Mouse (Mus musculus) thymus, postnatal 0 days (tissue): Measurements from ENCODE around the gene Olfr458. TPM values are rescaled to one million over a fixed set of nuclear protein-coding genes. Genes with fewer than 3 reads are reported as not detected.
"Not testable (repeated sequence)": the region's sequence is repeated elsewhere in the genome, so short reads cannot be mapped to it uniquely, and the experiment has no call there.

Source experiments
- DNase-seq: peaks from one replicate; pipeline ENCODE4 v3.0.0-alpha.2; 2015; ENCODE audit warnings: low spot score
- polyA plus RNA-seq: library from polyadenylated mRNA; unstranded; fragments of >200 nt; fragmentation: Nextera tagmentation; extraction: Ambion mirVana; gene quantifications from 2 replicates; pipeline ENCODE4 v1.2.1, GENCODE M21; 2015

Gene Olfr458
- not detected in 2 replicates for polyA plus RNA-seq

DNA sequence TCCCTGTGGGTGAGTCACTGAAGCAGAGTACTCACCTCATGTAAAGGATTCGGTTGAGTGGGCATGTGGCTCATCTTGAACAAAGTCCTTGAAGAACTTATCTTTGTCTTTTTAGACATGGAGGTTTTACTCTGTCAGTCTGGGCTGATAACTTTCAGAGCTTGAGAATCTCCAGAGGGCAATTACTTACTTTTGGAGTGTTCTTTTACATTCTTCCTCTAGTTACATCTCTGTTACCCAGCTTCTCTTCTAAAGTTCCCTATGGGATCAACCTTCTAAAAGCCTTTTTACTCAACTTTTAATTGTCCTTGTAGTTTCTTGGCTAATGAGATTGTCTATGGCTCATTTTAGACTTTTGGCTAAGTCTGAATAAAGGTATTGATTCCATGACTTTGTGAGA lies at the start of gene Olfr458:
Olfr458 (minus strand) TSS at position 101 of the 400 bp plus-strand sequence.
- DNase-seq = no peak

DNA sequence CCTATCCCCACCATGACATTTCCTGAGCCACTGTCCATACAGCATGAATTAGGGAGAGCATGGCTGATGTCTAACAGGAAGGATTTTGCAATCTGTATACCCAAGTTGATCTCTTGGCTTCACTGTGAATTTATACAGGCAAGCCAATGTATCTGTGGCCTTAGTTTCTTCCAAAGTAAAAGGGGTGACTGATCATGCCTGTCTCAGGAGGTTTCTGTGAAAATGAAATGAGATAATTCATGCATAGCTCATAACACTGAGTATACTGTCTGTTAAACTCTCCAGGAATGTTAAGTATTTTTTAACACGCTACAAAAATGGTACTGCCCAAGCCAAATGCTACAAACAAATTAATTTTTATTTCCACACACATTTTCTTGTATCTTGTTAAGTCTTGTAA lies 48.5 kb upstream of the Olfr458 start:
- no peak for DNase-seq

GRCm38 (mm10) chr6:42509311-42509710 lies 44.3 kb upstream of the Olfr458 start:
- DNase-seq = no peak

- no peak for DNase-seq
These were observed 38.5 kb upstream of the Olfr458 start for GRCm38 (mm10) chr6:42503478-42503877.

DNA sequence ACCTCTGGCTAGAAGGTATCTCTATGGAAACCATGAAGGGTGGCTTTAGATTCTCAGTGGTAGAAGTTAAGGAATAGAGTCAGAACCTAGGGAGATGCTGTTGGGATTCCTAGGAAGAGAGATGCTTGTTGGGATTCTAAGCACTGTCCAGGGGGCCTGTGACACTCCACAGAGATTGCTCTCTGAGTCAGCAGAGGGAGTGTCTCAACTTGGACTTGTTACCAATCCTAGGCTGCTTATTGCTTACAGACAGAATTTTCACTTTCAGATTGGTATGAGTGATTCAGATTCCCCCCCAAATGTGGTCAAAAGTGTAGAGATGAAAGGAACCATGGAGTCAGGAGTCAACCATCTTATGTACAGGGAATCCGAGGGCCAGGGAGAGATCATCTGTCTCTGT lies 24.7 kb upstream of the Olfr458 start:
- DNase-seq = no peak

DNA sequence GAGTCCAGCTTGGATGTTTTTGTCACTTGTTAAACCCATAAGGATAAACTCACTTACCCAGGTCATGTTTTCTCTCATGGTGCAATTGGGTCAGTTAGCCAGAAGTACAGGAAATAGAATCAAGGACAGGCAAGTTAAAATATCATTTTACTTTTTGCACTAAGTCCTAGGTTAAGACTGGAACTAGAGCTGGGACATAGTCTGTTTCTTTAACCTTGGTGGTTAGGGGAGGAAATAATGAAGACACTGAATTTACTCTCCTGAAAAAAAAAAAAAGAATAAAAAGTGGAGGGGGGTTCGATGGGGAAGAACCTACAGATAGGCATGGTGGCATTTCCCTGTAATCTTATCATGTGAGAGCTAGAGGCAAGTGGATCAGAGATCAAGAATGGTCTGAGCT lies 22.1 kb upstream of the Olfr458 start, which contains the start of gene Olfr456:
Olfr456 (minus strand) TSS at position 101 of the 400 bp plus-strand sequence.
- no peak for DNase-seq

DNA sequence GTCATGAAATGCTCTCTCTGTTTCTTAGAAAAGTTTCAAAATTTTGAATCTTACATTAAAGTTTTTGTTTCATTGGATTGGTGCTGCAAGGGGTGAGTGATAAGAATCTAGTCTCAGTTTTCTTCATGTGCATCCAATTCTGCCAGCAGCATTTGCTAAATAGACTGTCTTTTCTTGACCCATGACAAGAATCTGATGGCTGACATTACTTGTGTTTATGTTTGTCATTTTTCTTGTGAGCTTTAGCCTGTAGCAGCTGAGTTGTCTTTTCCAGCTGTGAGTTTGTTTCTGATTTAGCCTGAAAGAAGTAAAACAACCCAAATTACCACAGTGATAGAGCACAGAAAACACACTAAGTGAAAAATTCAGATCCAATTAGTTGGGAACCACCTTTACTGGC lies 19.6 kb upstream of the Olfr458 start:
- DNase-seq = no peak

GRCm38 (mm10) chr6:42476235-42476634 lies 11.2 kb upstream of the Olfr458 start, which contains the start of gene Olfr457:
TSS of gene Olfr457 (minus strand) at chr6:42476335.
- DNase-seq = no peak

GRCm38 (mm10) chr6:42471298-42471697 lies 6.3 kb upstream of the Olfr458 start:
- DNase-seq = not testable (repeated sequence)

DNA sequence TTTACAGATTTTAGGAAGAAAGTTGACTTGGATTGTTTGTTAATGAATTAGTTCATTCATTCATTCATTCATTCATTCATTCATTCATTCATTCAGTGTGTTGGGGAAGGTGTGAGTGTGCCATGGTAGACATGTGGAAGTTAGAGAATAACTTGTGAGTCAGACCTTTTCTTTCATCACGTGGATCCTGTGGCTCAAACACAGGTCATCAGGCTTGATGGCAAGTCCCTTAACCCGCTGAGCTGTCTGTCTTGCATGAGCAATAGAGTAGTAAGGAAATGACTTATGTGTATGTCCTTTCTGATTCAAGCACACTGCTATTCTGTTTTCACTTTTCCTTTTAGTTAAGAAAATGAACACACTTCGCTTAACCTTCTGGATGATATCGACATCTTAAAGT lies 5.5 kb upstream of the Olfr458 start:
- no peak for DNase-seq

GRCm38 (mm10) chr6:42447381-42447780 lies 17.6 kb downstream of the Olfr458 start:
- DNase-seq = peak; percentile 18

DNA sequence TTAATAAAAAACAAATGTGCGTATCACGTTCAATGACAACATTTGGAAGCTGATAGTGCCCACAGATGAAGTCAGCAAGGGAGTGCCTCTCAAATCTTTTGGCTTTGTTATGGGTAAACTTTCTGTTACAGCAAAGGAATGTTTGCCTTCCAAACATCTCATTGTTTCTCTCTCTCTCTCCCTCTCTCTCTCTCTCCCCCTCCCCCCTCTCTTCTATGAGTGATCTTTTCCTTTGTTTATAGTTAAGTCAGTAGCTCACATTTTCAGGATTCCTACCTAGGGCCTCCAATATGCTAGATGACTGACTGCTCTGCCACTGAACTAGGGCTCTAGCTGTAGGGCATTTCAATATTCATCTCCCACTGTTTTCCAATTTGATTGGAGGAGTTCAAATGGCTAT lies 20.5 kb downstream of the Olfr458 start:
- no peak for DNase-seq

DNA sequence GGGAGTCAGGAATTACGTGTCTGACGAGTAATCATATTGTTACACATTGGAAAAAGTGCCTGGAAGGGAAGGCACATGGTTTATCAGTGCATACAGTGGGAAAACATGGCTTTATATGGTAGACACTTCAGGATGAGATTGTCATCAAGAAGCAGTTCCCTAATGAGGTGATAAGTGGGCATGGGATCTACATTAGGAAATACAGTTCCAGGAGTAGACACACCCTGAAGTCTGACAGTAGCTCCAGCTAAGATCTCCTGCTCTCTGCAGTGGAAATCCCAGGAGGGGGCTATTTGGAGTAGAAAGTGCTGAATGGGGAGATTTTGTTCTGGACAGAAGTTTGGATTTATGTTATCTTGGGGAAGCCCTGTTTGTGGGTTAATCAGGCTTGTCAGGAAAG lies 23.6 kb downstream of the Olfr458 start:
- DNase-seq = no peak

- DNase-seq = no peak
These were observed 29.5 kb downstream of the Olfr458 start for GRCm38 (mm10) chr6:42435490-42435889.

DNA sequence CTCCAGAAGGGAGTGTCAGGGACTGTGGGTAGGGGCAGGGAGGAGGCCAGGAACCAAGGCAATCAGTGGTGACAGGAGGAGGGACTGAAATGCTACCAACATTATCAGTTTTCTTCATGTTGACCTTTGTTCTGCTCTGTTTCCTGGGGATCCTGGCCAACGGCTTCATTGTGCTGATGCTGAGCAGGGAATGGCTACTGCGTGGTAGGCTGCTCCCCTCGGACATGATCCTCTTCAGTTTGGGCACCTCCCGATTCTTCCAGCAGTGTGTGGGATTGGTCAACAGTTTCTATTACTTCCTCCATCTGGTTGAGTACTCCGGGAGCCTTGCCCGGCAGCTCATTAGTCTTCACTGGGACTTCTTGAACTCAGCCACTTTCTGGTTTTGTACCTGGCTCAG lies 30.6 kb downstream of the Olfr458 start, which contains the start of gene Tas2r126:
Tas2r126 (plus strand) TSS at position 90 of the 400 bp plus-strand sequence.
- no peak for DNase-seq

DNA sequence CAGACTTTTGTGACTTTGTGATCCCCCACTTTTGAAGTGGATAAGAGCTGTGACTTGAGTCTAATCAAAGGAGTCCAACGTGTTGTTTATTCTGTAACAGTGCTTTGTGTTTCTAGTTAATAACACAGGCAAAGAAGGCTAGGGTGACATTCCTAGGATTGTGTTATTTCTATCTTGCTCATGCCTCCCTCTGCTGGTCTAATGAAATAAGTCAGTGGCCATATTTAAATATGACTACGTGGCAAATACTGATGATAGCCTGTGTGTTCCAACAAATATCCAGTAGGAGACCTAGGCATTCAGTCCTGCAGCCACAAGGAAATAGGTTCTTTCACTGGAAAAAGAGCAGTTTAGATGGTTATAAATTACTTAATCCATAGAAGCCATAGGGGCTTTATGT lies 31.4 kb downstream of the Olfr458 start:
- DNase-seq = no peak

- DNase-seq = no peak
These were observed 38.7 kb downstream of the Olfr458 start for GRCm38 (mm10) chr6:42426337-42426736.

DNA sequence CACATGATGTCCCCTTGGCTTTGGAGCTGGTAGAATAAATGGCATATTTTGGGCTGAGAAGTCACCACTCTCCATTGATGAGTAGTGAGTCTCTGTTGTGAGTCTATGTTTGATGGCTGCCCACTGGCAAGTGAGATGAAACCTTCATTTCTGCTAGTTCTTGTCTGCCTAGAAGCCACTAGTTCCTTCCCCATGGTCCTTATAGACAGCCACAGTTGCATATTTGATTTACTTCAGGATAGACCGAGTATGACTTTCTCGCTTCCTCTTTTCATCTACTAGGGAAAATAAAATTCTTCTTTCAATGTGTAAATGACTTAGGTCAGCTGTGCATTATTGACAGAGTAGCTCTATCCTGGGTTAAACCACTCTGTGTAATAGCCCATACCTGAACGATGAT lies 40.5 kb downstream of the Olfr458 start:
- DNase-seq = no peak

DNA sequence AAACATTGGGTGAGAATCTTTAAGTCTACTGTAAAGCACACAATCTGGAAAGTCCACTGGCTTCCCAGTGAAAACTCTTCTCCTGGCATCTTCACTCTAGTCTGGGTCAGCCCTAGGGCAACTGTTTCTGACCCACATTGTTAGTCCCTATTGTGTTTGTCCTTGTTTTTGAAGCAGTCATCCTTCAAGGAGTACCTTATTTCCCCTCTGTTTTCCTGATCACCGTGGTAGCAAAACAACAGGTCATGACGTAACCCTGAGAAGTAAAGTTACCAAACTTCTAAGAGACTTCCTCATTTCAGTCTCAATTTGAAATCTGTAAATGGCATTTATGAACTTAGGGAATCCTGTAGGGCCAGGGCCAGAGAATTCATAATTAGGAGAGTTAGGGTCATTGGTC lies 43.6 kb downstream of the Olfr458 start:
- DNase-seq = no peak

- no peak for DNase-seq
These were observed 45.6 kb downstream of the Olfr458 start for GRCm38 (mm10) chr6:42419443-42419842.
